ENCODE assay signal across 17 mouse cellular contexts in the genomic region with DNA sequence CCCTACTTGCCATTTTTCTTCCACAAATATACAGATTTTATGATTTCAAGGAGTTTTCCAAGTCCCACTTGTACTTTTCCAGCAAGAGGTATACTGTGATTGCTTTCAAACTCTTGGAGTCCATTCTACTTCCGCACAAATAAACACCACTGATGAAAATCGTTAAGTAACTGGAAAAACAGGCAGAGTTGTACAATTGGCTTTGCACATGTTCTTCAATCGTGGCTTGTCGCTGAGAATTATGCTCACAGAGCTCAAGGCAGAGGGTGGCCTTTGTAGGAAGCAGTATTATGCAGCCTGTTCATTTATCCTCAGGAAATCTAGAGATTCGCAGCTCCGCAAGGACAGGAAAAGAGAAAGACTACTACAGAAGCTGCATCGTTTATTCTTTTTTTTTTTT.
DNase-seq lines count a peak whose midpoint lies in the region; ATAC-seq lines count a peak whose summit lies in the region.
"Had no signal": no experiment of that assay in that cellular context is flagged by ENCODE, and none has a peak within 500 bp of the region (broad histone marks: within the 10 kb centered on the region; RNA-seq: fewer than 3 reads in every experiment).

No protein-coding gene starts in this region.

- no peaks in the 10 kb centered on the region for H3K36me3 ChIP-seq in embryonic facial prominence, embryonic 14.5 days (ENCODE audit: control insufficient read depth, insufficient read depth, low read length)
- H3K36me3 ChIP-seq in embryonic facial prominence, embryonic 10.5 days (replicated peaks), result no peaks in the 10 kb centered on the region
- H3K36me3 ChIP-seq in midbrain, embryonic 15.5 days (replicated peaks), result no peaks in the 10 kb centered on the region
- H3K36me3 ChIP-seq: embryonic facial prominence, embryonic 13.5 days; heart, embryonic 12.5 days had no signal

- no peak overlapping the region for H3K9ac ChIP-seq in embryonic facial prominence, embryonic 14.5 days (ENCODE audit: low read depth, low read length)
- H3K9ac ChIP-seq in midbrain, embryonic 15.5 days, result no peak overlapping the region
- H3K9ac ChIP-seq: embryonic facial prominence, embryonic 13.5 days; forebrain, embryonic 13.5 days; forebrain, postnatal 0 days; heart, embryonic 12.5 days had no signal

- intact Hi-C loops in left cerebral cortex, postnatal 4 days (cut with DNase I), result no loop called here

- H3K4me1 ChIP-seq in embryonic facial prominence, embryonic 14.5 days (ENCODE audit: control insufficient read depth, insufficient read depth, low read length), result no peaks in the 10 kb centered on the region
- H3K4me1 ChIP-seq in embryonic facial prominence, embryonic 10.5 days, result peaks cover 4% of the 10 kb centered on the region; the same call in 1 of the 2 replicates
- no peaks in the 10 kb centered on the region for H3K4me1 ChIP-seq in midbrain, embryonic 15.5 days
- H3K4me1 ChIP-seq: heart, embryonic 12.5 days had no signal

- H3K4me3 ChIP-seq in embryonic facial prominence, embryonic 14.5 days (ENCODE audit: low read depth, low read length), result no peak overlapping the region
- H3K4me3 ChIP-seq in embryonic facial prominence, embryonic 10.5 days, result no peak overlapping the region
- H3K4me3 ChIP-seq in midbrain, embryonic 15.5 days, result no peak overlapping the region
- H3K4me3 ChIP-seq: embryonic facial prominence, embryonic 13.5 days; forebrain, embryonic 13.5 days; heart, embryonic 12.5 days had no signal

- ATAC-seq in embryonic facial prominence, embryonic 14.5 days (ENCODE audit: low read depth), result no peak
- ATAC-seq in midbrain, embryonic 15.5 days (replicated peaks), result no peak
- ATAC-seq: forebrain, postnatal 0 days; Patski had no signal

- H3K27me3 ChIP-seq in embryonic facial prominence, embryonic 14.5 days (replicated peaks; ENCODE audit: control insufficient read depth, insufficient read depth, low read length), result no peaks in the 10 kb centered on the region
- no peaks in the 10 kb centered on the region for H3K27me3 ChIP-seq in embryonic facial prominence, embryonic 10.5 days (replicated peaks; ENCODE audit: low read depth, poor library complexity, severe bottlenecking)
- no peaks in the 10 kb centered on the region for H3K27me3 ChIP-seq in midbrain, embryonic 15.5 days (replicated peaks)
- H3K27me3 ChIP-seq: embryonic facial prominence, embryonic 13.5 days; forebrain, embryonic 13.5 days; heart, embryonic 12.5 days; Patski had no signal

- no peak overlapping the region for H3K27ac ChIP-seq in embryonic facial prominence, embryonic 14.5 days (replicated peaks; ENCODE audit: low read depth, low read length)
- no peak overlapping the region for H3K27ac ChIP-seq in embryonic facial prominence, embryonic 10.5 days (replicated peaks)
- H3K27ac ChIP-seq in midbrain, embryonic 15.5 days, result no peak overlapping the region
- H3K27ac ChIP-seq: embryonic facial prominence, embryonic 13.5 days; forebrain, embryonic 13.5 days had no signal

- WGBS in embryonic facial prominence, embryonic 14.5 days, result 69% methylated on average over 7 of the region's 7 CpGs
- 84% methylated on average over 7 of the region's 7 CpGs for WGBS in embryonic facial prominence, embryonic 10.5 days
- 77% methylated on average over 7 of the region's 7 CpGs for WGBS in midbrain, embryonic 15.5 days

- no peaks in the 10 kb centered on the region for H3K9me3 ChIP-seq in embryonic facial prominence, embryonic 14.5 days (ENCODE audit: control insufficient read depth, low read length)
- no peaks in the 10 kb centered on the region for H3K9me3 ChIP-seq in embryonic facial prominence, embryonic 10.5 days
- no peaks in the 10 kb centered on the region for H3K9me3 ChIP-seq in midbrain, embryonic 15.5 days
- H3K9me3 ChIP-seq: embryonic facial prominence, embryonic 13.5 days; forebrain, embryonic 13.5 days; heart, embryonic 12.5 days had no signal

- no peak overlapping the region for H3K4me2 ChIP-seq in embryonic facial prominence, embryonic 14.5 days (ENCODE audit: low read depth, low read length)
- H3K4me2 ChIP-seq in midbrain, embryonic 15.5 days, result no peak overlapping the region
- H3K4me2 ChIP-seq: embryonic facial prominence, embryonic 13.5 days; forebrain, embryonic 13.5 days; heart, embryonic 12.5 days had no signal

- DNase-seq in embryonic facial prominence, embryonic 14.5 days (ENCODE audit: low spot score), result peak; percentile 37
- no peak for DNase-seq in embryonic facial prominence, embryonic 10.5 days (ENCODE audit: low spot score)
- peak; percentile 6 for DNase-seq in left cerebral cortex, postnatal 4 days
- no peak for DNase-seq in left cerebral cortex, adult 11 months (ENCODE audit: low spot score)
- peak; percentile 76 for DNase-seq in retina, embryonic 14.5 days (ENCODE audit: low spot score)
- no peak for DNase-seq in urinary bladder, postnatal 10 days (ENCODE audit: low spot score)
- DNase-seq: adrenal gland, adult 2 months; adrenal gland, postnatal 25 days; cerebellum, adult 2 months; forebrain, postnatal 0 days; gastrocnemius, postnatal 14 days; heart, postnatal 36 days had no signal

Comparison
In these comparisons a context has a peak if more than half of its experiments do, and no peak if none do; other contexts are left out.
1. DNase-seq: peak in embryonic facial prominence, embryonic 14.5 days (single experiment), left cerebral cortex, postnatal 4 days (single experiment) and retina, embryonic 14.5 days (single experiment); none in embryonic facial prominence, embryonic 10.5 days (single experiment), left cerebral cortex, adult 11 months (single experiment) and urinary bladder, postnatal 10 days (single experiment).